Mouse (Mus musculus) liver, embryonic 14.5 days (tissue): ENCODE data around the gene Zwilch. TPM values are rescaled to one million over a fixed set of nuclear protein-coding genes. Genes with fewer than 3 reads are reported as not detected.
A peak's percentile ranks its signal among the peaks of the same experiment; 100 is the strongest.

Source experiments
- ATAC-seq: fragments of 200-750 bp; cut with Nextera tagmentation; 2 replicates; pipeline ENCODE4 v1.8.0; 2017; ENCODE audit warnings: moderate number of reproducible peaks, mild to moderate bottlenecking, moderate library complexity; ENCODE audit not compliant: insufficient read depth
- DNase-seq, 3 experiments: peaks; one replicate each; pipeline ENCODE4 v3.0.0-alpha.2; 2012 to 2013; ENCODE audit warnings: low read depth in 3 of 3, low spot score in 3 of 3
- H3K27ac ChIP-seq: fragments of 300-500 bp; sonication (generic); 2 replicates; pipeline ENCODE4 v1.5.1; 2014; ENCODE audit warnings: moderate library complexity, mild to moderate bottlenecking, control low read depth, inconsistent platforms
- H3K27me3 ChIP-seq: fragments of 300-500 bp; sonication (generic); 2 replicates; pipeline ENCODE4 v1.6.1; 2014; ENCODE audit warnings: mild to moderate bottlenecking, low read length, moderate library complexity; ENCODE audit not compliant: control insufficient read depth, insufficient read depth
- H3K36me3 ChIP-seq: fragments of 300-500 bp; sonication (generic); replicated peaks from 2 replicates; pipeline ENCODE4 v1.6.1; 2014; ENCODE audit warnings: low read depth; ENCODE audit not compliant: control insufficient read depth, insufficient read depth
- H3K4me1 ChIP-seq, 2 experiments: fragments of 200-500 bp in 1 of 2; fragments of 300-500 bp in 1 of 2; sonication (generic) in 1 of 2; replicated peaks; 2 replicates each; pipeline ENCODE4 v1.6.1; 2012 to 2014; ENCODE audit warnings: antibody characterized with exemption in 1 of 2, inconsistent platforms in 1 of 2, low read length in 1 of 2; ENCODE audit not compliant: control insufficient read depth in 2 of 2, insufficient read depth in 2 of 2
- H3K4me2 ChIP-seq: fragments of 300-500 bp; sonication (generic); 2 replicates; pipeline ENCODE4 v1.6.1; 2014; ENCODE audit warnings: low read depth, mild to moderate bottlenecking, control low read depth, moderate library complexity
- H3K4me3 ChIP-seq, 2 experiments: fragments of 200-500 bp in 1 of 2; fragments of 300-500 bp in 1 of 2; sonication (generic) in 1 of 2; 2 replicates each; pipeline ENCODE4 v1.5.1; 2012 to 2014; ENCODE audit warnings: low read depth in 2 of 2, low read length in 2 of 2, mild to moderate bottlenecking in 2 of 2, control low read depth in 1 of 2, inconsistent platforms in 1 of 2, moderate library complexity in 1 of 2; ENCODE audit not compliant: insufficient read depth in 1 of 2
- H3K9ac ChIP-seq: fragments of 300-500 bp; sonication (generic); replicated peaks from 2 replicates; pipeline ENCODE4 v1.6.1; 2014; ENCODE audit warnings: mild to moderate bottlenecking, control low read depth, moderate library complexity
- H3K9me3 ChIP-seq: fragments of 300-500 bp; sonication (generic); 2 replicates; pipeline ENCODE4 v1.6.1; 2016; ENCODE audit warnings: low read length, mixed read lengths; ENCODE audit not compliant: control insufficient read depth
- CTCF ChIP-seq: IDR thresholded peaks from 2 replicates; pipeline ENCODE4 v1.5.1; 2016; ENCODE audit warnings: antibody characterized with exemption, low read depth, control low read depth
- EP300 ChIP-seq: IDR thresholded peaks from 2 replicates; pipeline ENCODE4 v1.6.1; 2016; ENCODE audit warnings: antibody characterized with exemption, low read depth
- WGBS: fragments of 180-500 bp; shearing (Covaris S2); extraction: QIAGEN DNeasy Blood & Tissue Kit; methylation state at CpG from one replicate; pipeline ENCODE4 v1.1.7; 2014; ENCODE audit not compliant: insufficient replicate concordance; 5-methylcytosine and 5-hydroxymethylcytosine counted together
- polyA plus RNA-seq, 2 experiments: library from polyadenylated mRNA; depleted of rRNA in 1 of 2; stranded (reverse) in 1 of 2; unstranded in 1 of 2; fragments of >200 nt; fragmentation: Nextera tagmentation in 1 of 2; extraction: Ambion mirVana in 1 of 2; gene quantifications; 2 replicates each; pipeline versions ENCODE4 v1.2.1 to v1.2.3; 2012 to 2014

The Zwilch gene
- polyA plus RNA-seq (2012; rRNA removed) (15.1 and 34.4 TPM in 2 replicates), polyA plus RNA-seq (2014; fragmentation: Nextera tagmentation; extraction: Ambion mirVana) (11.8 and 14.6 TPM in 2 replicates)

DNA sequence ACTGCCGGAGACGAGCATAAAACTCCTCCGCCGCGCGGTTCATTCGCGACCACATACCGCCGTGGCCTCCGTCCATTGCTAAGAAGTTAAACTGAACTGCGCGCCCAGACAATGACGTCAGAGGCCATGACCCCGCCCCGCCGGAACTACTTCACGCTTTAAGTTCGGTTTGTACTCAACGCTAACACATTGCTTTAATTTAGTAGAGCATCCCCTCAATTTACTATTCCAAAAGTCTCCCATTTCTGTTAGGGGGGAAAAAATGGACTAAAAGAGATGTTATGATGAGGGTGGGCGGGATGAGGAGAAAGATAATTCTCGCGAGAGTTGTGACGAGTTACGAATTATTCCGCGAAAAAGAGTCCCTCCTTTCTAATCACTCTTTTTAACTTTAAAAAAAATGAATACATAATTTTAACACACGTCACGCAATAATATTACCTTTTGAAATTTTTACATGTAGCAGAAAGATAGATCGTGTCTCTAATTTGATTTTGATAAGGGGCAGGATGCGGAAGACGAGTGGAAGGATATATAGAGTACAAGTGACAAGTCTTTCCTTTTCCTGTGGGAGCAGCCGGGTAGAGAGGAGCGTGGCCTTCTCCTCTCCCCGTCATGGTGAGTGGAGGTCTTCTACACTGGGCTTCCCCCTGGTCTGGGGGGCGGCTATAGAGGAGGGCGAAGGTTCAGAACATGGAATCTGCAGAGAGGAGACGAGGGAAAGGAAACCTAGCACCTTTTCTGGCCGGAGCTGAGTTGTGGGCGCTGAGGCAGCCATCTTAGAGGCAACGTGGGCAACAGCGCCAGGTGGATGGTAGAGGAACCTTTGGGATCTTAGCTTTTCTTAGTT, at the start of gene Zwilch, which contains the start of gene Rpl4:
Gene Zwilch, minus strand, starts transcription at position 289 of the 850 bp plus-strand sequence.
Gene Rpl4, plus strand, starts transcription at position 560 of the 850 bp plus-strand sequence.
- TF ChIP-seq CTCF, result no peak; the same call in 1 of the 2 replicates
- TF ChIP-seq EP300, result peak; percentile 76
- Histone ChIP-seq H3K9ac (peak within 1 kb of the TSS; percentile 97), H3K4me1 (peaks cover 8 to 11% of the 10 kb centered on the region in 2 experiments), H3K9me3 (no peaks in the 10 kb centered on the region), H3K4me3 (peak within 1 kb of the TSS; percentile 93 to 95), H3K27me3 (no peaks in the 10 kb centered on the region), H3K27ac (peak within 1 kb of the TSS; percentile 71), H3K36me3 (peaks cover 39% of the 10 kb centered on the region), H3K4me2 (peak within 1 kb of the TSS; percentile 71)
- ATAC-seq (peak; percentile 81), DNase-seq (peak; percentile 72 to 79 (median 73))
- under 1% methylated on average over 42 of the region's 42 CpGs for WGBS

- TF ChIP-seq CTCF (no peak), EP300 (no peak)
- H3K9me3 ChIP-seq, result no peaks in the 10 kb centered on the region
- peaks cover 0 to 10% of the 10 kb centered on the region in 2 experiments; a peak in 2 of 4 replicates for H3K4me1 ChIP-seq
- ATAC-seq (no peak), DNase-seq (no peak)
- no peaks in the 10 kb centered on the region for H3K36me3 ChIP-seq
- 35% methylated on average over 2 of the region's 2 CpGs for WGBS
- H3K4me3 ChIP-seq, result no peak overlapping the region
- no peaks in the 10 kb centered on the region for H3K27me3 ChIP-seq
- no peak overlapping the region for H3K4me2 ChIP-seq
- no peak overlapping the region for H3K9ac ChIP-seq
- H3K27ac ChIP-seq, result no peak overlapping the region
These were observed 49.2 kb upstream of the Zwilch start for GRCm38 (mm10) chr9:64222098-64222497.

GRCm38 (mm10) chr9:64221480-64221879, 48.6 kb upstream of the Zwilch start:
- Histone ChIP-seq H3K4me1 (peaks cover 0 to 10% of the 10 kb centered on the region in 2 experiments; a peak in 2 of 4 replicates), H3K4me3 (no peak overlapping the region), H3K4me2 (no peak overlapping the region), H3K36me3 (no peaks in the 10 kb centered on the region), H3K9ac (no peak overlapping the region), H3K9me3 (no peaks in the 10 kb centered on the region), H3K27me3 (no peaks in the 10 kb centered on the region), H3K27ac (no peak overlapping the region)
- TF ChIP-seq CTCF, result no peak
- DNase-seq (no peak), ATAC-seq (no peak)
- WGBS, result 62% methylated on average over 4 of the region's 4 CpGs

- H3K27me3 ChIP-seq, result no peaks in the 10 kb centered on the region
- H3K4me3 ChIP-seq, result no peak overlapping the region
- H3K27ac ChIP-seq, result no peak overlapping the region
- no peak overlapping the region for H3K4me2 ChIP-seq
- H3K9ac ChIP-seq, result no peak overlapping the region
- no peak for ATAC-seq
- no peak for TF ChIP-seq CTCF
- no peak for TF ChIP-seq EP300
- H3K36me3 ChIP-seq, result no peaks in the 10 kb centered on the region
- WGBS, result 59% methylated on average over 1 of the region's 1 CpGs
- peaks cover 0 to 8% of the 10 kb centered on the region in 2 experiments; a peak in 2 of 4 replicates for H3K4me1 ChIP-seq
- no peaks in the 10 kb centered on the region for H3K9me3 ChIP-seq
- no peak for DNase-seq
These were observed 47.7 kb upstream of the Zwilch start for GRCm38 (mm10) chr9:64220603-64221002.

GRCm38 (mm10) chr9:64219772-64220420, 47.0 kb upstream of the Zwilch start:
- H3K4me1 ChIP-seq, result peaks cover 0 to 8% of the 10 kb centered on the region in 2 experiments; a peak in 2 of 4 replicates
- no peaks in the 10 kb centered on the region for H3K9me3 ChIP-seq
- TF ChIP-seq EP300 (no peak), CTCF (no peak)
- DNase-seq (no peak), ATAC-seq (no peak)
- H3K36me3 ChIP-seq, result no peaks in the 10 kb centered on the region
- H3K4me2 ChIP-seq, result no peak overlapping the region
- no peak overlapping the region for H3K27ac ChIP-seq
- H3K4me3 ChIP-seq, result no peak overlapping the region
- H3K27me3 ChIP-seq, result no peaks in the 10 kb centered on the region
- H3K9ac ChIP-seq, result no peak overlapping the region
- WGBS, result 74% methylated on average over 10 of the region's 10 CpGs
